Mouse (Mus musculus) brown adipose tissue, adult 24 weeks (tissue): ENCODE results near the gene Zic5. TPM values are rescaled to one million over a fixed set of nuclear protein-coding genes. Genes with fewer than 3 reads are reported as not detected.

ENCODE experiments used
- H3K27ac ChIP-seq: fragments of 200-500 bp; replicated peaks from 2 replicates; pipeline ENCODE4 v1.5.1; 2012; ENCODE audit warnings: low read depth, mild to moderate bottlenecking, low read length
- H3K4me1 ChIP-seq: fragments of 200-500 bp; 2 replicates; pipeline ENCODE4 v1.6.1; 2012; ENCODE audit warnings: low read length, mixed read lengths; ENCODE audit not compliant: control insufficient read depth, insufficient read depth, insufficient read length
- H3K4me3 ChIP-seq: fragments of 200-500 bp; 2 replicates; pipeline ENCODE4 v1.5.1; 2012; ENCODE audit warnings: low read depth, mild to moderate bottlenecking, low read length, moderate library complexity; ENCODE audit not compliant: insufficient read depth
- polyA plus RNA-seq: library from polyadenylated mRNA; stranded (reverse); fragments of >200 nt; gene quantifications from 2 replicates; pipeline ENCODE4 v1.2.4, GENCODE M21; 2012; ENCODE audit not compliant: missing spikeins, insufficient read depth, insufficient read length

The Zic5 gene
- polyA plus RNA-seq, 1 experiment, result not detected

- no peak overlapping the region for H3K27ac ChIP-seq
- H3K4me1 ChIP-seq, result no peaks in the 10 kb centered on the region
- H3K4me3 ChIP-seq, result no peak overlapping the region
These were observed 28.6 kb downstream of the Zic5 start for GRCm38 (mm10) chr14:122436850-122437249.

DNA sequence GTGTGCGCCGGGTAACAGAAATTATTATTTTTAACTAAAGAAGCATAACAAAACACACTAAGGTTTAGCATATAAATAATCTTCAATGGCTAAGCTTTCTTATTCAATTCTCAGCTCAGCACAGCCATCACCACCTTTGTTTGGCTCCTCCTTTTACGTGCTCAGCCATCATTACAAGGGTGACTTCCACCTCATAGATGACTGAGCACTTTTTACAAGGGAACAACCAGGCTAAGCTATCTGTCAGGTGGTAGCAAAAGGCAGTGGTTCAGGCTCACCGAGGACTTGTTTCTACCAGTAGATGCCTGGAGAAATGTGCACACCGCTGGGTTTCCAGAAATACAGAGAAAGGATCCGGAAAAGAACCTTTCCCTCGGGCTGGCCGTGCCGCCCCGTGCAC lies 31.4 kb downstream of the Zic5 start:
- Histone ChIP-seq H3K4me1 (no peaks in the 10 kb centered on the region), H3K4me3 (no peak overlapping the region), H3K27ac (no peak overlapping the region)

DNA sequence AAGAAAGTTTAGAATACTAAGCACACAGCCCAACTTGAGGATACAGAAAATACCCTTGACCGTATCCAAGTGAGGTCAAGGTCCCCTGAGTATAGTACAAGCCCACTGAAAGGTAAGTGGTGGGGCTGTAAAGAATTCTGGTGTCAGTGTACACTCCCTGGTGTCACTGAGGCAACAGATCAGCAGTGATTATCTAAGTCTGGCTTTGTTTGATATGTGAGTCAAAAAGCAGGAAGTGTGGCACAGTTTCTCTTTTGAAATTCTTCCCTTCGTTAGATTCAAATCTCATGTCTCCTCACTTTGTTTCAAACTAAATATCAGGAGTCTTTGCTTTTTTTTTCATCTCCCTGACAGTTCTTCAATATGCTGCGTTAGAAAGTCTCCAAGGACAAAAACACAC lies 32.9 kb downstream of the Zic5 start:
- H3K4me3 ChIP-seq, result no peak overlapping the region
- no peaks in the 10 kb centered on the region for H3K4me1 ChIP-seq
- no peak overlapping the region for H3K27ac ChIP-seq

DNA sequence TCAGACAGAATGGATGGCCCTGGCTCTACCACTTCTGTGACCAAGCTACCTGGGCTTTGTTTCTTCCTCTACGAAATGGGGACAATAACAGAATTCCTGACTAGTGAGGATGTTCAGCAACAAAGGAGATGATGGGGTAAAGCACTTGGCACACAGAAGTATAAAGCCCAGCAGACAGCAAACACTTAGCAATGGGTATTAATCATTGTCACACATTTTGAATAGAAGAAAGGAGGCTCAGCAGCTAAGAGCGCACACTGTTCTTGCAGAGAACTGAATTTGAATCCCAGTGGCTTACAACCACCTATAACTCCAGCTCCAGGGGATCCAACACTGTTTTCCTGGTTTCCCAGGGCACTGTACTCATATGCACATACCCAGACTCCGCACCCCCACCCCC lies 37.8 kb downstream of the Zic5 start:
- Histone ChIP-seq H3K27ac (no peak overlapping the region), H3K4me3 (no peak overlapping the region)

DNA sequence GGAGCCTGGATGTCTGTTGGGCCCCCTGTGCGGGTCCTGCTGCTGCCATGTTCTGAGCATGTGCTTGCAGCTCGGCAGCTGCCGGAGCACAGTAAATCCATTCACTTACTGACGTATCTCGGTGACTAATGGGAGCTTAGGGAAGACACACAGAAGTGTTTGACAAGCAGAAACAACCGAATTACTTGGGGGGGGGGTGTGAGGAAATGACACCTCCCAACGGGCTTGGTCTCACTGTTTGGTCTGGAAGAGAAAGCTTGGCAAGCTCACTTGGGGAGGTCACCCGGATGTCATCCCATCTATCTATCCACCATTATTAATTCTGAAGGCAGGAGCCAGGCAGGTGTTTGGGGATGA lies 38.3 kb downstream of the Zic5 start:
- H3K4me1 ChIP-seq, result no peaks in the 10 kb centered on the region
- H3K4me3 ChIP-seq, result no peak overlapping the region
- no peak overlapping the region for H3K27ac ChIP-seq

More for the DNA sequence above, 37.8 kb downstream of the Zic5 start:
- no peaks in the 10 kb centered on the region for H3K4me1 ChIP-seq

DNA sequence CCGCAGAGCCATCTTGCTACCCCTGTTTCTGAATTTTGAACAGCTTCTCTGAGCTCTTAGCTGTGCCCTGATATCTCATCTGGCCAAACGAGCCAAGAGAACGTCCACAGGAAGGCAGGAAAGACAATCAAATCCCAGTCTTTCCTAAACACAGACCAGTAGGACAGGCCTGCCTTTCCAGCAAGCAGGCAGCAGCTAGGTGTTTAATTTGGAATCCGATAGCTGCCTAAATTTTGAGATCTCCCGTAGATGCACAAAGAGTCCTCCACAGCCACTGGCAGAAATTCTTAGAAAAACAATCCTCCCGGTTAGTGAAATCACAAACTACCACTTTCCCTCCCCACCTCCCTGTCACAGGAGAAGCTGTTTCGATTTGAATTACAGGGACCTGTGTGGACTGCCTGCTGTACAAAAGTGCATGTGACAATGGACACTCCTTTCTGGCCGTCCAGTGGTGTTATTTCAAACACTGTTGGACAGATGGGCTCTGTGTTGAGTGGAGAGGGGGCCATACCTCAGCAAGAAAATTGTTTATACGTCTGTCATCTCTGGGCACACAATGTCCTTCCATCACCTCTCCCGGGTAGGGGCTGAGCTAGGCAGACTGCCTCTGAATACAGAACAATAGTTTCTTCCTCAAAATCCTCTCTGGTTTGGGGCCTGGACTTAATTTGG lies 38.8 kb downstream of the Zic5 start:
- Histone ChIP-seq H3K27ac (no peak overlapping the region), H3K4me1 (no peaks in the 10 kb centered on the region)

GRCm38 (mm10) chr14:122424441-122424840 lies 41.0 kb downstream of the Zic5 start:
- no peak overlapping the region for H3K27ac ChIP-seq
- H3K4me3 ChIP-seq, result no peak overlapping the region
- H3K4me1 ChIP-seq, result no peaks in the 10 kb centered on the region

More for the DNA sequence above, 38.8 kb downstream of the Zic5 start:
- H3K4me3 ChIP-seq, result no peak overlapping the region

- no peaks in the 10 kb centered on the region for H3K4me1 ChIP-seq
- H3K27ac ChIP-seq, result no peak overlapping the region
- no peak overlapping the region for H3K4me3 ChIP-seq
These were observed 49.2 kb downstream of the Zic5 start for GRCm38 (mm10) chr14:122416166-122416771.

GRCm38 (mm10) chr14:122414786-122415185 lies 50.7 kb downstream of the Zic5 start:
- H3K27ac ChIP-seq, result no peak overlapping the region
- no peak overlapping the region for H3K4me3 ChIP-seq
- no peaks in the 10 kb centered on the region for H3K4me1 ChIP-seq

DNA sequence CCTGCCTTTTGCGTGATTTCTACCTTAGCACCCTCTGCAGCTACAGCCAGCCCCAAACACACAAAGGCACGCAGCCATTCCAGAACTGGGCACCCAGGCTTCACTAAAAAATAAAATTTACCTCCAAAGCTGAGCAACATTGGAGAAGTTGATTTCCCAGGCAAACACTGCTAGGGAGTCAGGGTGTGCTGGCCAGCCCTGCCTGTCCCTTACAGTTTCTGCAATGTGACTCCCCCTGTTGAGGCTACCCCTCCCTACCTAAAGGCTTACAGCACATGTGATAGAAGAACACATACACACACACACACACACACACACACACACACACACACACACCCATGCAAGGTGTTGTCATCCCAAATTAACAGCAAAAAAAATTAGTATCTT lies 51.9 kb downstream of the Zic5 start:
- Histone ChIP-seq H3K4me1 (no peaks in the 10 kb centered on the region), H3K4me3 (no peak overlapping the region), H3K27ac (no peak overlapping the region)

GRCm38 (mm10) chr14:122412841-122413541 lies 52.5 kb downstream of the Zic5 start:
- no peak overlapping the region for H3K27ac ChIP-seq
- no peaks in the 10 kb centered on the region for H3K4me1 ChIP-seq
- H3K4me3 ChIP-seq, result no peak overlapping the region

Other genes with a start within 250 kb of the Zic5 start
- gene Gm5089, start 14.6 kb downstream of the Zic5 start, polyA plus RNA-seq, result not detected in 2 replicates
- not detected in 2 replicates for gene Zic2, start 9.8 kb upstream of the Zic5 start, polyA plus RNA-seq
- gene Gm10837, start 24.9 kb upstream of the Zic5 start, polyA plus RNA-seq, result not detected in 2 replicates
- 344 and 349 TPM in 2 replicates for gene Pcca, start 68.6 kb upstream of the Zic5 start, polyA plus RNA-seq